Mouse (Mus musculus) cerebral cortex, adult 2 months (tissue): ENCODE measurements around the gene Crybb1.

Experiments used
- WGBS: fragments of 180-500 bp; shearing (Covaris S2); methylation state at CpG from one replicate; pipeline ENCODE4 v1.1.7; 2018; 5-methylcytosine and 5-hydroxymethylcytosine counted together

The Crybb1 gene

DNA sequence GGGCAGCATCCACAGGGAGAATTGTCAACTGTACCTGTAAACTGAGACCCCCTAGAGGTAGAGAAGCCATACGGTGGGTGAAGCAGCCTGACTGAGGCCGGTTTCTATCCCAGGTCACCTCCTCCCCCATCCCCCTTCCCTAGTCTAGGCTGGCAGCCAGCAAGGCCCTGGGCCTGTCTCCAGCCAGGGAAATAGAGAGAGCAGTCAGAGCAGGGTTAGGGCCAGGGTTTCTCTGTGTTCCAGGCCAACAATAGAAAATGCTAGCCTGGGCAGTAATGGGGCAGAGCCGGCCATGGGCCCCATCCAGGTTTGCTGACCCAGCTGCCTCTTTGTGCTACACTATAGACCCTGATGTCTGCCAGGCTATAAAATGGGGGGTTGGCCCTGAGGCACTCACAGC is at the start of gene Crybb1:
TSS of gene Crybb1 (plus strand) at position 390 of the 400 bp plus-strand sequence.
- 52% methylated on average over 3 of the region's 3 CpGs for WGBS

DNA sequence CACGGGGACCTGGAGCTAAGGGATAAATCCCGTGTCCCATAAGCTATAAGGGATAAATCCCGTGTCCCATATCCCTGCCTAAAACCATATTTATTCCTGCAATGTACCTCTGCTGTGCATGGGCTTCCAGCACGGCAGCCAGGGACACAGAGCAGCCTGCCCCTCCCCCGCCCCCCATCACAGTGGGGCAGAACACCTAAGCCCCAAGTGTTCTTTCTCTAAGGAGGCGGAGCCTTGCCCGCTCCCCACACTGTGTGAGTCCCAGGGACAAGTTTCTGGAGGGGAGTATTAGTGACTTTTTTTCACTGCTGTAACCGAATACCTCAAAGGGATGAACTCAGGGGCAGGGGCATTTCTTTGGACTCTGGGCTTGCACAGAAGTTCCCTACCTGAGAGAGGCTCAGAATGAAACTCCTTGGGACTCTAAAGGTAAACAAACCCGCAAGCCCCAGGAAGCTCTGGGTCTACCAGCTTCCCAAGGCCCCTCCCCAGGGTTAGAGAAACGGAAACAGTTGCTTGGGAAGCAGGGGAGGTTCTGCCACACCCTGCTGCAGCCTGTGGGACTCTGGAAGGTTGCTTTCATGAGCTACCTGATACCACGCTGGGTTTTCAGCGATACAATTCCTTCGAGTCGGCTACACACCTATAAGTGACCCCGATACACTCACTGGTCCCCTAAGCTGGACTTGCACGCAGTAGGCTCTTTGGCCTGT is 48.9 kb upstream of the Crybb1 start:
- WGBS = 47% methylated on average over 16 of the region's 16 CpGs

DNA sequence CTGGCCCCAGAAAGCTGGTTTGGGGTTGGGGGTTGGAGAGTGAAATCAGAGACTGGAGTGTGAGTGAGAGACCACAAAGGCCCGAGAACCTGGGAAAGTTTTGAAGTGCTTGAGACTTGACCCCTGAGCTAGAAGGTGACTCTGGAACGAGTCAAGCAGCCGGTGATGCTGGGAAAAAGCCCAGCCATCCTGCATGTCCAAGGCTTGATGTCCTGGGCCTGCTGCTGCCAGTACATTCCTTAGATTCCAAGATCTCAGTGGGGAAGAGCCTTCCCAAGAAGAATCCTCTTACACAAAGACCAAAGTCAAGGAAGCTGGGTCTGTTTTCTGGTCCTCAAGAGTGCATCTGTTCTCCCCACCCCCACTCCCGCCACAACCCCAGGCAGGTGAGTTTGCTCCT is 47.3 kb upstream of the Crybb1 start:
- 71% methylated on average over 4 of the region's 4 CpGs for WGBS

DNA sequence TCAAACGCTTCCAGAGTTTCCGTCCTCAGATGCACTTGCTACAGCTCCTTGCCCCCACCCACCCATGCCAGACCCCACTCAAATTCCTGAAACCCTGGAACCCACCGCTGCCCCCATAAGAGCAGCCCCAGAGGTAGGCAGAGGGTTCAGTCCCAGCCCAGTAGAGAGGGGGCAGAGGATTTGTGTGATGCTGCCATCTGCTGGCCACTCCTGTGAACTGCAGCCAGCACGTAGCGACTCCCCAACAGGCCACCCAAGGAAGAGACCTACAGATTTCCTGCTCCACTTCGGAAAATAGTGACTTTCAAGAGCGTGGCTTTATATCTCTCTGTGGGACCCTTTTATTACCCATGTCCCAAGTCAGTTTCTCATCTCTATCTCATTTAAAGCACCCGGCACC is 45.5 kb upstream of the Crybb1 start:
- WGBS = 24% methylated on average over 8 of the region's 8 CpGs

DNA sequence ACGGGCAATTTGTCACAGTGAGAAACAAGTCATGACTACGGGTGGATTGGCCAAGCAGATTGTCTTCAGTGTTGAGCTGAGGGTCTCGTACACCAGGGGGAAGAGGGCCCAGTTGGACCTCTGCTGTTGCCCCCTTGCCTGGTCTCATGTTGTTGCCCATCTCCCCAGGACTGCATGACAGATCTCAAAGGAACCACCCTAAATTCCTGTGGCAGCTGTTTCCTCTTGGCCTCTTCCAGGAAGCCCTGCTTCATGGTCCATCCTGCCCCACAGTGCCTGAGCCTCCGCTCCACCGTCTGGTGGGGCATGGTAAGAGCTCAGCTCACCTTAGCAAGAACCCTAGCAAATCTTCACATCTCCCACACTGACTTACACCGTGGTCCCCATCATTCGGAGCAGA is 43.7 kb upstream of the Crybb1 start:
- 80% methylated on average over 7 of the region's 7 CpGs for WGBS

- WGBS = 47% methylated on average over 6 of the region's 6 CpGs
Observed at GRCm38 (mm10) chr5:112212711-112213264, 42.8 kb upstream of the Crybb1 start.

DNA sequence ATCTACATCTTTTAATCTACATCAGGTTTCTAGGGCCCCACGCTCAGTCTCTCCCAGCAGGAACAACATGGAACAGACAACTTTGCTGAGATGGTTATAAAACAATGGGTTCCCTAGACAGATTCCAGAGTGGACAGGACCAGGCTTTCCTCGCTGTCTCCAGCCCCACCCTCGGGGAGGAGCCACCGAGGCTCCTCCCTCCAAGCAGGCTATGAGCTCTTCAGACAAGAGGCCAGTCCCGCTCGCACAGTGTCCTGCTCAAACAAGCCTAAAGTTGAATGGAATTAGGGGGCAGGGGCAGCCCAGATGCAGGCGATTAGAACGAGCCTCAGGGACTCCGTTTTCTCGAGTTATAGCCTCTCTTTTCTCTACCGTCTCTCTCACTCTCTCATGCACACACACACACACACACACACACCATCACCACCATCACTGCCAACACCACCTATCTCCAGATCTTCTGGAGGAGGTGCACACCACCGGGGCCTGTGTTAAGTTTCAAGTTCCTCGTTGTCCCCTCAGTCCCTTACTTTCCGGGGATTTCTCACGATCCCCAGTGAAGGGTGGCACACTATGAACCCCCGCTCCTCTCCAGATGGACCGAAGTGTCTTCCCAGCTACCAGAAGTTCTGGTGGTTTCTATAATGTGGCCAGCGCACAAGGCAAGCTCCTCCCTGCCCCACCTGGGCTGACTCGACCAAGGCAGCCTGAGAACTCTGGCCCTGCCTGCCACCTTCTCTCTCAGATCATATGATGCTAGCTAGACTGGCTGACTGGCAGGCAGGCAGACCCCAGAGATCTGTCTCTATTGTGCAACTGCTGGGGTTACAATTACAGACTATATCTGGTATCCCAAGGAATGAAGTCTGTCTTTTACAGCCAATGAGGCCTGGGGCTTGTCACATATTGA is 42.0 kb upstream of the Crybb1 start:
- WGBS = 22% methylated on average over 19 of the region's 19 CpGs

GRCm38 (mm10) chr5:112214419-112214818 is 41.2 kb upstream of the Crybb1 start:
- WGBS = 3% methylated on average over 10 of the region's 10 CpGs

DNA sequence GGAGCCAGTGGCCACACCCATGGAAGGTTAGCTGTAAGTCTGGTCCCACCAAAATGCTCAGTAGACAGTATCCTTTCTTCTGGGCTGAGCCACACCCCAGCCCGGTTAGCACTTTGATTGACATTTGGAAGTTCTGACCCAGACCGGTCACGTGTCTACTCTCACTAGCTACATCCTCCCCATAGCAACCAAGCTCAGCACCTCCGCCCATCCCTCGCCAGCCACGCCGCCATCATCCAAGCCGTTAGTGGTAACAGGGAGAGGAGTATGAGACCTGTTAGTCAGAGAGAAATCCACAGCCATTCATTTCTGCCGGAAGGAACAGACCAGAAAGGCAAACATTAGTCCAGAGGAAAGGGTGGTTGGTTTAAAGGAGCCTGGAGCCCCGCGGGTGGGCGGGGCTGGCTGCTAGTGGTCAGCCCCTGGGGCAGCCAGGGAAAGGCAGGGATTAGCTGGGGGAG is 40.3 kb upstream of the Crybb1 start:
- 8% methylated on average over 12 of the region's 12 CpGs for WGBS

GRCm38 (mm10) chr5:112215801-112216251 is 39.8 kb upstream of the Crybb1 start:
- WGBS = 26% methylated on average over 9 of the region's 9 CpGs

DNA sequence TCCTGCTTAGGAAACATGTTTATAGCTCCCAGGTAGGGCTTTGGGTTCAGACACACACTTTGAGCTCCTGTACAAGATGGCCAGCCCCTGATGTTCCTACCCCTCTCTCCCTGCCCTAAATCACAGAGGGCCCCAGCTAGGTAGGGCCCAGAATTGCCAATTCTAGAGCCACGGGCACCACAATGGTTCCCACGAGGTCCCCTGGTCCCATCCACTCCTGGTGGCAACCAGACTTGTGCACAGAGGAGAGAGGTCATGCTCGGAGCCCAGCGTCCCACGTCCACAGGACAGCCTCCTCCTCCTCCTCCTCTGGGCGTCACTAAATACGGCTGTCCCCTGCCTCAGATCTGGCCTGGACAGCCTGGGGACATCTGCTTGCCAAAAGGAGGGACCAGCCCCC is 39.3 kb upstream of the Crybb1 start:
- WGBS = 48% methylated on average over 7 of the region's 7 CpGs

DNA sequence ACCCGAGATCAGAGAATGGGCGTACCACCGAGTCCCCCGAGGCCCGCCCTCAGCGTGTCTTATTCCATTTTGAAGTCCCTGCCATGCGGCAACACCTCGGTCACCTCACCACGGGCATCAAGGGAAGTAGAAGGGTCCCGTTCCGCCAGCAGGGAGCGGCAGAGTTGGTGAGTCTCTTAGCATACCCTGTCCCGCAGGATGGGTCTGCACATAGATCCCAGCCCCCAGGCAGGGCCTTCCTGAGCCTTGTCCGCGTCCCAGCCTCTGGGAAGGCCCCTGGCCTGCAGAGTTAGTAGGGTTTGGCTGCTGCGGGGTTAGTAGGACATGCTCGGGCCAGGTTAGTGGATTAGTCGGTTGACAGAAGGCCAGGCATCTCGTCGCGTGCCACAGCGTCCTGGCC is 38.6 kb upstream of the Crybb1 start:
- 54% methylated on average over 22 of the region's 22 CpGs for WGBS

- 64% methylated on average over 4 of the region's 4 CpGs for WGBS
Observed at GRCm38 (mm10) chr5:112218679-112219078, 36.9 kb upstream of the Crybb1 start.

- 18% methylated on average over 1 of the region's 1 CpGs for WGBS
Observed at GRCm38 (mm10) chr5:112219398-112219797, 36.2 kb upstream of the Crybb1 start.

DNA sequence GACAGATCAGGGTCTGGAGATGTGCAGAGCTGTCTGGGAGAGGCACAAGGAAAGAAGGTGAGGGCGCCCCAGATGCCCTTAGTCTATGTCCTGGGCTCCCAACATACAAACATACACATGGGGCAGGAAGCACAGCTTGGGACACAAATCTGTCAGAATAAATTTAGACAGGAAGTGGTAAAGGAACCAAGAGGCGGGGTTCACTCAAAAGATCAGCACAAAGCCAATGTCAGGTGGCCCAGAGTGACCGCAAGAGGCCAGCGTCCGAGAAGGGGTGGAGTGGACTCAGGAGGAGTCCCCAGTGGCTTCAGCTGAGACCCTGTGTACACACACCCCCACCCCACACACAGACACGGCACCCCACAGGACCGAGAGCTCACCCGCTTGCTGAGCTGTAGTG is 35.4 kb upstream of the Crybb1 start:
- 71% methylated on average over 8 of the region's 8 CpGs for WGBS

- 36% methylated on average over 6 of the region's 6 CpGs for WGBS
Observed at GRCm38 (mm10) chr5:112225591-112225990, 30.0 kb upstream of the Crybb1 start.

DNA sequence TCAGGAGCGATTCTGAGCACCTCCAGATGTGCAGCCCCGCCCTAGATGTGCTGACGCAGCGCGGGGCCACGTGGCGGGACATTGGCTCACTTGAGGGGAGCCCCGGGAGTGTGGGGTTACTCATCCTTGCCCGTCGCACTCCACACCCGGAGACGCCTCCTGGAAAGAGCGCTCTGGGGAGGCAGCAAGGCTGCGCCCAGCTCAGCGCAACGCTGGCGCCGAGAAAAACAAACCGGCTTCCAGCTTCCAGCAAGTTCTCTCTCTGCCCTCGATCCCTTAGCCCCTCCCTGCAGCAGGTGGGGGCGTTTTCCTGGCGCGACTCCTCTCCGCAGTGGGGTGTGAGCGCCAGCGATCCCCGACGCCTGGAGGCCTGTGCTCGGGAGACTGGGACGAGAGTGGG is 28.3 kb upstream of the Crybb1 start:
- WGBS = 1% methylated on average over 30 of the region's 30 CpGs

DNA sequence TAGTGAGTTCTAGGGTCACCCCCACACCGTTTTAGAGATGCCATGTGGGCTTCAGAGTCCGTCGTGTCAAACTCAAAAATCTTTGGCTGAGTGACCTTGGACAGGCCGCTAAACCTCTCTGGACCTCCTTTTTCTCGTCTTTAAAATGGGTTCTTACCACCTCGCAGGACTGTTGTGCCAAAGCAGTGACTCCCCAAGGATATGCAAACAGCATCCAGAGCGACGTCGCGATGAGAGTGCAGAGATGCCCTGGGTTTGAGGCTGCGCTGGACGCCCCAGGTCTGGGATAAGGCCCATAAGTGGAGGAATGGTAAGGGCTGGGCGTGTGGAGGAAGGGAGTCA is 27.7 kb upstream of the Crybb1 start:
- 3% methylated on average over 13 of the region's 13 CpGs for WGBS

GRCm38 (mm10) chr5:112228240-112229076 is 27.2 kb upstream of the Crybb1 start:
- 1% methylated on average over 57 of the region's 57 CpGs for WGBS

DNA sequence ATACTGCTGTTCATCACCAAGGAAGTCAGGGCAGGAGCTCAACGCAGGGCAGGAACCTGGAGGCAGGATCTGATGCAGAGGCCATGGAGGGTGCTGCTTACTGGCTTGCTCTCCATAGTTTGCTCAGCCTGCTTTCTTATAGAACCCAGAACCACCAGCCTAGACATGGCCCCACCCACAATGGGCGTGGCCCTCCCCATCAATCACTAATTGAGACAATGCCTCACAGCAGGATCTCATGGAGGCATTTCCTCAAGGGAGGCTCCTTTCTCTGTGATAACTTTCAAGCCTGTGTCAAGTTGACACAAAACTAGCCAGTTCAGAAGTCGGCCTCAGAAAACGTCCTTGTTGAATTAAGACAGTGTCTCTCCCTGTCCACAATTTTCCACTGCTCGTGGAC is 19.8 kb upstream of the Crybb1 start:
- WGBS = 70% methylated on average over 5 of the region's 5 CpGs

GRCm38 (mm10) chr5:112236631-112237030 is 19.0 kb upstream of the Crybb1 start:
- 77% methylated on average over 2 of the region's 2 CpGs for WGBS

GRCm38 (mm10) chr5:112237439-112237838 is 18.2 kb upstream of the Crybb1 start:
- 49% methylated on average over 16 of the region's 16 CpGs for WGBS
